Mouse (Mus musculus) regulatory T cell (primary cell): ENCODE results near the gene Shld2.
"Not testable (repeated sequence)": the region's sequence is repeated elsewhere in the genome, so short reads cannot be mapped to it uniquely, and the experiment has no call there.

ENCODE experiments used
- in situ Hi-C: fragments of 300-600 bp; cut with MboI, MseI; formaldehyde crosslinking; loops from one replicate; pipeline ENCODE4 v1.15.1; 2025; ENCODE audit warnings: high pct_unique_total_duplicates

The Shld2 gene

GRCm38 (mm10) chr14:34323576-34324085, 13.3 kb upstream of the Shld2 start:
- in situ Hi-C loops = no loop called here

GRCm38 (mm10) chr14:34318113-34318512, 7.8 kb upstream of the Shld2 start:
- in situ Hi-C loops = no loop called here

- in situ Hi-C loops = no loop called here
Measured at GRCm38 (mm10) chr14:34317431-34317830, 7.1 kb upstream of the Shld2 start.

GRCm38 (mm10) chr14:34316346-34316745, 6.1 kb upstream of the Shld2 start:
- in situ Hi-C loops = no loop called here

GRCm38 (mm10) chr14:34314796-34315195, 4.5 kb upstream of the Shld2 start:
- in situ Hi-C loops = no loop called here

- in situ Hi-C loops = not testable (repeated sequence)
Measured at GRCm38 (mm10) chr14:34314383-34314782, 4.1 kb upstream of the Shld2 start.

GRCm38 (mm10) chr14:34313612-34314011, 3.3 kb upstream of the Shld2 start:
- in situ Hi-C loops = no loop called here

GRCm38 (mm10) chr14:34312339-34313048, 2.2 kb upstream of the Shld2 start:
- in situ Hi-C loops = no loop called here

GRCm38 (mm10) chr14:34311691-34312090, 1.4 kb upstream of the Shld2 start:
- in situ Hi-C loops = no loop called here

GRCm38 (mm10) chr14:34311021-34311631, 833 bp upstream of the Shld2 start:
- in situ Hi-C loops = no loop called here

GRCm38 (mm10) chr14:34309907-34310233, 423 bp downstream of the Shld2 start:
- in situ Hi-C loops = no loop called here

- in situ Hi-C loops = no loop called here
Measured at GRCm38 (mm10) chr14:34309266-34309665, 1.0 kb downstream of the Shld2 start.

GRCm38 (mm10) chr14:34303265-34303680, 7.0 kb downstream of the Shld2 start:
- in situ Hi-C loops = no loop called here

- in situ Hi-C loops = no loop called here
Measured at GRCm38 (mm10) chr14:34302681-34303242, 7.5 kb downstream of the Shld2 start.

GRCm38 (mm10) chr14:34298871-34299700, 11.2 kb downstream of the Shld2 start:
- in situ Hi-C loops = no loop called here

GRCm38 (mm10) chr14:34297634-34298033, 12.7 kb downstream of the Shld2 start:
- in situ Hi-C loops = no loop called here

- in situ Hi-C loops = no loop called here
Measured at GRCm38 (mm10) chr14:34297038-34297437, 13.3 kb downstream of the Shld2 start.

- in situ Hi-C loops = no loop called here
Measured at GRCm38 (mm10) chr14:34296350-34296749, 13.9 kb downstream of the Shld2 start.

GRCm38 (mm10) chr14:34293641-34294040, 16.7 kb downstream of the Shld2 start:
- in situ Hi-C loops = no loop called here

GRCm38 (mm10) chr14:34290229-34290628, 20.1 kb downstream of the Shld2 start:
- in situ Hi-C loops = no loop called here

- in situ Hi-C loops = no loop called here
Measured at GRCm38 (mm10) chr14:34289259-34290015, 20.9 kb downstream of the Shld2 start.
